ENCODE assay signal across 13 mouse cellular contexts in genomic region chr16:77479812-77480211, GRCm38 (mm10).
"Had no signal": no experiment of that assay in that cellular context is flagged by ENCODE, and none has a peak within 500 bp of the region (broad histone marks: within the 10 kb centered on the region; RNA-seq: fewer than 3 reads in every experiment).

No protein-coding gene starts in this region.

- ATAC-seq: midbrain, embryonic 16.5 days had no signal

- H3K9me3 ChIP-seq: limb, embryonic 10.5 days; liver, embryonic 15.5 days; midbrain, embryonic 12.5 days; neural tube, embryonic 13.5 days had no signal

- H3K36me3 ChIP-seq: limb, embryonic 10.5 days; liver, embryonic 15.5 days; midbrain, embryonic 12.5 days; neural tube, embryonic 13.5 days had no signal

- H3K4me1 ChIP-seq: limb, embryonic 10.5 days; liver, embryonic 15.5 days had no signal

- H3K4me3 ChIP-seq: left cerebral cortex, adult 2 months; limb, embryonic 10.5 days; liver, embryonic 15.5 days; midbrain, embryonic 12.5 days; neural tube, embryonic 13.5 days had no signal

- DNase-seq: kidney, adult 8-10 months; kidney, postnatal 25 days; lung, adult 2 months; right cerebral cortex, postnatal 25 days; thymus, postnatal 36 days had no signal

- H3K4me2 ChIP-seq: liver, embryonic 11.5 days; liver, embryonic 15.5 days; midbrain, embryonic 12.5 days; neural tube, embryonic 13.5 days had no signal

- H3K27ac ChIP-seq: left cerebral cortex, adult 2 months; limb, embryonic 10.5 days; liver, embryonic 15.5 days; macrophage; midbrain, embryonic 12.5 days; neural tube, embryonic 13.5 days had no signal

- H3K9ac ChIP-seq: liver, embryonic 15.5 days; midbrain, embryonic 12.5 days; neural tube, embryonic 13.5 days had no signal

- H3K27me3 ChIP-seq: liver, embryonic 15.5 days; midbrain, embryonic 12.5 days; neural tube, embryonic 13.5 days had no signal
